Mouse (Mus musculus) C2C12 (cell line): ENCODE measurements around the gene Lcorl.

Experiments used
- CEBPB ChIP-seq: IDR thresholded peaks from one replicate; pipeline ENCODE4 v1.6.1; 2011; ENCODE audit warnings: low read depth, mild to moderate bottlenecking, control low read depth, moderate library complexity
- CTCF ChIP-seq: IDR thresholded peaks from one replicate; pipeline ENCODE4 v1.5.1; 2011; ENCODE audit not compliant: control insufficient read depth, insufficient read depth, insufficient read length
- MAX ChIP-seq: IDR thresholded peaks from one replicate; pipeline ENCODE4 v1.6.1; 2011; ENCODE audit warnings: mild to moderate bottlenecking, control low read depth
- MYOD1 ChIP-seq: IDR thresholded peaks from one replicate; pipeline ENCODE4 v1.6.1; 2011; ENCODE audit warnings: low read depth; ENCODE audit not compliant: control insufficient read depth, insufficient read length
- MYOG ChIP-seq: IDR thresholded peaks from one replicate; pipeline ENCODE4 v1.6.1; 2011; ENCODE audit not compliant: control insufficient read depth, insufficient read length; ENCODE audit errors: extremely low read depth

GRCm38 (mm10) chr5:45876328-45876727 is 18.9 kb upstream of the Lcorl start:
- no peak for TF ChIP-seq MYOD1
- TF ChIP-seq CTCF: no peak
- TF ChIP-seq MAX: no peak
- no peak for TF ChIP-seq CEBPB
- no peak for TF ChIP-seq MYOG
